Mouse (Mus musculus) c-Kit-positive CD71-positive TER-119-positive erythroid progenitor cells, embryonic 14.5 days (primary cell): Measurements from ENCODE around the gene Cdk7.
A peak's percentile ranks its signal among the peaks of the same experiment; 100 is the strongest.

Experiments used
- DNase-seq: peaks from one replicate; pipeline ENCODE4 v3.0.0-alpha.2; 2013; ENCODE audit warnings: low spot score

Gene Cdk7

GRCm38 (mm10) chr13:100725194-100725593, 5.5 kb downstream of the Cdk7 start:
- no peak for DNase-seq

DNA sequence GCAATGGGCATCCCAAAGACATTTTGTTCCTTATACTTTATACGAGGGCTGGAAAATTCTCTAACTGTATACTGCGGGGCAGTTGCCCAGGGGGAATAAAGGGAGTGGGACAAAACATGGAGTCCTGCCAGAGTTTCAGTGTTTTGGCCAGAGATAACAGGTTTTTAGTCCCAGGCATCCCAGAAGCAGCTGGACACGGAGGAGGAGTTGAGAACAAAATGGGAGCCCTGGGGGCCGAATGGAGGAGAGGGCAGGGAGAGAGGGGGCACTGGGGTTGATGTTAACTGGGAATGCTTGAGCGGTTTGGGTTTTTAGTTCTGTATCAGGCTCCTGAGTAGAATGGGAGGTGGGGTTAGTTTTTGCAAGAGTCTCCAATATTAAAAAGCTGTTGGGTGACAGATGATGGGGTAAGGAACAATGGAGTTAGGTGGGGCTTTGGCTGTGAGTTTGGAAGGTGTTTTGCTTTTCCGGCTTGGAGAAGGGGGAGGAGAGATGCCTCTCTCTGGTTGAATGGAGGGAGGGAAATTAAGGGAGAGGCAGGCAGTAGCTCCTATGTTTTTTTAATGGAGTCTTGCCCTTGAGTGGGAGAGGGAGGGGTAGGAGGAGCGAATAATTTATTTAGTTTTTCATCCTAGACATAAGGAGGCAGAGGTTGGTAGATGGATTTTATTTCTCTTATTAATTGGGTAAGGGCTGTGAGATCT, 6.5 kb downstream of the Cdk7 start:
- no peak for DNase-seq

DNA sequence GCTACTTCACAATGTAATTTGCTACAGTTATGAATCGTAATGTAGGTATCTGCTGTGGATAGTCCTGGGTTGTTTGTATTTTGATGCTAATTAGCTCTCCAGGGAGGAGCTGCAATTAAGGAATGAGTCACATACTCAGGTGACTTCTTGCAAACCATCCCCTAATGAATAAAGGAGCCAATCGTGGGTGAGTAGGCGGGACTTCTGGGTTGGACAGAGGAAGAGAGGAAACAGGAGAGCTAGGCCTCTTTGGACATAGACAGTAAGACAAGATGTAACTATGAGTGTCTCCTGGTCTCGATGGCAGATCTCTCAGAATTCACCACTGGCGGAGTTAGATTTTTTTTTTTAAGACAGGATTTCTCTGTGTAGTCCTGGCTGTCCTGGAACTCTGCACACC, 9.1 kb downstream of the Cdk7 start:
- no peak for DNase-seq

GRCm38 (mm10) chr13:100715467-100715866, 15.3 kb downstream of the Cdk7 start:
- no peak for DNase-seq

GRCm38 (mm10) chr13:100706206-100706605, 24.5 kb downstream of the Cdk7 start:
- no peak for DNase-seq

- no peak for DNase-seq
These were observed 27.3 kb downstream of the Cdk7 start for GRCm38 (mm10) chr13:100703468-100703867.

DNA sequence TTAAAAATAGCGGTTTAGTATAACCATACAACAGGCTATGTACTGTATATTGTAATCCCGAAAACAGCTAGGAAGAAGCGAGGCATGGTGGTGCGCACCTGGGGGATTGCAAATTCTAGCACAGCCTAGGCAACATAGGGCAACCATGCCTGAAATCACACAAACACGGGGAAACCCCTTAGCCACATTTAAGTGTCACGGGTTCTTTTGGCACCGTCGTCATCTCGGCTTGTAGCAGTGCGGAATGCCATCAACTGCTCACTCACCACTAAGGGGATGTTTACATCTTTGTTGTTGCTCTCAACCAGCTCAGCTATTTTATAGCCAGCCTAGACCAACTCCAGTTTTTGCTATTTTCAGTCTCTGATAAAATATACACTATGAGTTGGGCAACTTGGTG, 31.9 kb downstream of the Cdk7 start:
- DNase-seq = no peak

DNA sequence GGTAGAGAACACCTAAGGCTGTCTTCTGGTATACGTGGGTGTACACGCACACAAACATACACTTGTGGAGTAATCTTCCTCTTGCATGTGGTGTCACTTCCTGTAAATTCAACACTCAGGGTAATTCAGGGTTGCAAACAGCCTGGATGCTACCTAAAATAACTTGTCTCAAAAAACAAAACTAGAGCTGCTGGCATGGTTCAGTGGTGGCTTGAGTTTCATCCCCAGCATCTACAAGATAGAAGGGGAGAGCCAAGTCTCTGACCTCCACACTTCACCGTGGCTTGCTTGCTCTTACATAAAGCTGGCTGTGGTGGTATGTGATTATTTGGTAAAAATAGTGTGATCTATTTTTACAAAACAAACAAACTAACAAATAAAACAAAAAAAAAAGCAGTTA, 33.2 kb downstream of the Cdk7 start:
- no peak for DNase-seq

DNA sequence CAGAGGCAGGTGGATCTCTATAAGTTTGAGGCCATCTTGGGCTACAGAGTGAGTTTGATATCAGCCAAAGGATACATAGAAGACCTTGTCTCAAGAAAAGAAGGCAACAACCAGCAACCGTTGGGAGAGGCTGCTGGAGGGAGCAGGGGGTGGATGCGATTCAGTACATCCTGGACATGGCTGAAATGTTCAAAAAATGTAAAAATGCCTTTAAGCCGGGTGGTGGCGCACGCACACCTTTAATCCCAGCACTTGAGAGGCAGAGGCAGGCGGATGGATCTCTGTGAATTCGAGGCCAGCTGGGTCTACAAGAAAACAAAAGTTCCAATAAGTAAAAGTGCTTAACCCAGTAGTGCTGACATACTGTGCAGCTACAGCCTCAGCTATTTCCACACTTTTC, 43.2 kb downstream of the Cdk7 start:
- no peak for DNase-seq

GRCm38 (mm10) chr13:100684355-100684754, 46.4 kb downstream of the Cdk7 start:
- DNase-seq = peak; percentile 44

DNA sequence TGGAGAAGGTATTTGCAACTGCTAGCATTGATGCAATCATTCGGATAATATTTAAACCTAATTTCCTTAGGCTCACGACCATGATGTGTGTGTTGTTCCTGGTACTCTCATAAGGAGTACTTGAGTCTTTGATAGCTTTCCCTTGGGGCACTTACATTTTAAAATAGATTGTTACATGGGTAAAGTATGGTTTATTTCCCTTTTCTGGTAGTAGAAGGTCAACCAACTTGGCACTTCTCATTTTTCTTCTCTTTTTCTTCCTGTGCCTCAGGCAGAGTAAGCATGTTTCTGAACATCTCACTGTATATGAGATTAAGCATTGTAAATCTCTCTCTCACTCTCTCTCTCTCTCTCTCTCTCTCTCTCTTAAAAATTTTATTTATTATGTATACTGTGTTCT, 47.9 kb downstream of the Cdk7 start:
- no peak for DNase-seq

GRCm38 (mm10) chr13:100681615-100682014, 49.1 kb downstream of the Cdk7 start:
- no peak for DNase-seq

GRCm38 (mm10) chr13:100675936-100676635, 54.7 kb downstream of the Cdk7 start:
- no peak for DNase-seq

DNA sequence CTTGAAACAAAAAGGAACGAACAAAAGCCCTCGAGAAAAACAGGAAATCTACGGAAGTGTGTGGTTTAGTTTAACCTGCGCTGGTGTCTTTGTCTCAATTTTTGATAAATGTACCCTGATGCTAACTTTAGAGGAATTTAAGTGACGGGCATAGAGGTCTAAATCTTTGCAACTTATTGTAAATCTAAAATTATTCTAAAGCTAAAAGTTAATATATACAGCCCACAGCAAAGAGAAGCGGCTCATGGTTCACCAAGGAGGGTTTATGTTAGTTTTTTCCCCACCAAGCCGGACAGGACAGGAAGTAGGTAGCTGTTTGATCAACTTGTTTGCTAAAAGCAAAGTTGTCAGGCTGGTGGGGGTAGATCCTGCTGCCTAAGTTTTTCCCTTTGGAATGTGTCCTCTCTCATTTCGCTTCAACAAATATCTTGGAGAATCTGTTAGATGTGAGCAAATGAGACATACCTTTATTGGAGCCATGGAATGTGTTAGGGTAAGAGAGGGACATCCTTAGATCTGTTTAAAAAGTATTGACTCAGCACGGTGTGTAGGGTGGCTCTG, 60.5 kb downstream of the Cdk7 start:
- DNase-seq = no peak

DNA sequence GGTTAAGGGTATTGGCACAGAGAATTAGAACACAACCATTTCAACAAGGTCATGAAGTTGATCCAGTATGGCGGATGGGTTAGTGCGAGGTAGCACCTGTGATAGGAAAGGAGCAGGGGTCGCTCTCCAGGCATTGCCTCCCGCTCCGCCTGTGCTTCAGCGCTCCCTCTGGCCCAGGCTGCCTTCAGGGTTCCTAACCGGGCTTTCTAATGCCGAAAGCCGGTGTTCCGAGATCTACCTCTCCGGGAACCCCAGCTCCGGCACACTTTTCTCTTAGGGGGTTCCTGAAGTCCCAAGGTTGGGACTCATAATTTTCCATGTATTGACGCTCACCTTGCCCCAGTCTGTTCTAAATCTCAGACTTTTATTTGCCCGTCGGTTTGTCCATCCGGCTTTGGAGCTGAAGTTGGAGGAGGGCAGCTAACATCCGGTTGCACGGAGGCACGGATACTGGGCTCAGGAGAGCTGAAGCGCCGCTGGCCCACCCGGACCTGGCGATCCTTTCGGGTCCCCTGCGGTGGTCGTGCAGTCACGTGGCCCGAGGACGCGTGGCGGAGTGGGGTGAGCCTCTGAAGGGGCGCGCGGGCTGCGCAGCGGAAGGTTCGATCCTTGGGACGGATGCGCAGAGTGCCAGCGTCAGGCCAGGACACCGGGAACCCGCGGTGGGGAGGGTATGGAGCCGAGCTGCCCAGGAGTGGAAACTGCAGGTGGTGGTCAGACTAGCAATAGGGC, 61.3 kb downstream of the Cdk7 start, which contains the start of gene Ccdc125:
TSS of gene Ccdc125 (plus strand) at position 427 of the 732 bp plus-strand sequence.
- DNase-seq = no peak

- peak; percentile 70 for DNase-seq
These were observed 70.8 kb downstream of the Cdk7 start for GRCm38 (mm10) chr13:100659864-100660456.

DNA sequence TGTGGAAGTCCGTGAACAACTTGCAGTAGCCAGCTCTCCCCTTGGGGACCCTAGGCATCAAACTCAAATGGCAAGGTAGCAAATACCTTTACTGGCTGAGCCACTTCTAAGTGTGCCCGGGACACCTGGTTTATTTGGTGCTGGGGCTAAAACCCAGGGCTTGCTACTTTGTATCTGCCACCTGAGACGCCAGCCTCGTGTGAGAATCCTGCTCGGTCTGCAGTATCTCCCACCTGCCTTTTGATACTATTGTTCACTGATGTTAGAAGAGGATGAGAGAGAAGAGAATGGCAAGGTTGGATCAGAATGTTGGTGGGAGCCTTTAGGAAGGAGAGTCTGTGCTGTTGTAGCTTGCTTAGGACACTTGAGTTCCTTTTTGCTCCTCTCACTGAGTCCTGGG, 72.6 kb downstream of the Cdk7 start:
- DNase-seq = no peak
